Mouse (Mus musculus) E14TG2a.4 (cell line): ENCODE results near the gene Kctd7.

Experiments used
- CTCF ChIP-seq: conservative IDR thresholded peaks from 2 replicates; pipeline ENCODE4 v1.5.1; 2014; ENCODE audit warnings: low read length
- NANOG ChIP-seq: IDR thresholded peaks from 2 replicates; pipeline ENCODE4 v1.6.1; 2014; ENCODE audit warnings: borderline replicate concordance, low read length, mixed read lengths

GRCm38 (mm10) chr5:130109348-130109747 lies 35.3 kb upstream of the Kctd7 start:
- TF ChIP-seq CTCF (no peak), NANOG (no peak)
